Mouse (Mus musculus) thymus, adult 2 months (tissue): Measurements from ENCODE around the gene Arrdc5.

Experiments
- CTCF ChIP-seq: fragments of 200-500 bp; IDR thresholded peaks from 2 replicates; pipeline ENCODE4 v1.5.1; 2012; ENCODE audit warnings: mild to moderate bottlenecking, control low read depth, low read length, moderate library complexity, borderline replicate concordance; ENCODE audit not compliant: control insufficient read depth, poor library complexity, insufficient read depth; ENCODE audit errors: extremely low read depth
- POLR2A ChIP-seq: fragments of 200-500 bp; IDR thresholded peaks from 2 replicates; pipeline ENCODE4 v1.6.1; 2012; ENCODE audit warnings: mild to moderate bottlenecking, low read length, control low read depth, moderate library complexity; ENCODE audit not compliant: control insufficient read depth, poor library complexity, insufficient read depth; ENCODE audit errors: extremely low read depth

DNA sequence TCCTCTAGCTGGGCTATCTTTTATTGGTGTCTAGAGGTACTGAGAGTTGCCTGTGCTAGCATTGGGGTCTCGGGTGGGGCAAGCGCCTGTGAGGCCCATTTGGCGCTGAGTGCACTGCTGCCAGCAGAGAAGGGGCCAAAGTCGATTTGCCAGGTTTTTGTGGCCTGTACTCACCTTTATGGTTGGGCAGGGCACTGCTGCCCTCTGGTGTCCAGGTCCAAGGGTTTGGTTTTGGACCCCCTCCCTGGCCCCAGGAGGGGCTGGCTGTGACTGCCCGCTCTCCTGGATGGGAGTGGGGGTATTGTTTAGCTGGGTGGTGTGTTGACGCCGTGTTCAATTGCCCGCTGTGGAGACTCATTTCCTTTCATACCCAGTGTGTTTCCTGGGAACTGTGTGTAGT, 5.7 kb upstream of the Arrdc5 start:
- TF ChIP-seq CTCF (peak; percentile 38; the same call in 1 of the 2 replicates), POLR2A (no peak)
